Mouse (Mus musculus): ENCODE results near the gene Aym1.
A peak's percentile ranks its signal among the peaks of the same experiment; 100 is the strongest.
"Not testable (repeated sequence)": the region's sequence is repeated elsewhere in the genome, so short reads cannot be mapped to it uniquely, and the experiment has no call there.

Aym1 gene

GRCm38 (mm10) chr5:113357186-113357585 lies at the start of gene Aym1:
Gene Aym1, plus strand, starts transcription at chr5:113357294.
- no peak for DNase-seq (ENCODE audit: low spot score)

- no peak for DNase-seq (ENCODE audit: low spot score)
These were observed 47.4 kb upstream of the Aym1 start for GRCm38 (mm10) chr5:113309491-113310376.

- DNase-seq (ENCODE audit: low spot score) = peak; percentile 26
These were observed 46.6 kb upstream of the Aym1 start, which contains the start of gene Sgsm1 for GRCm38 (mm10) chr5:113310377-113311003. Gene Sgsm1, minus strand, starts transcription at chr5:113310786.

- peak; percentile 43 for DNase-seq (ENCODE audit: low spot score)
These were observed 43.1 kb upstream of the Aym1 start for GRCm38 (mm10) chr5:113313998-113314397.

- no peak for DNase-seq (ENCODE audit: low spot score)
These were observed 33.1 kb upstream of the Aym1 start for GRCm38 (mm10) chr5:113323784-113324638.

GRCm38 (mm10) chr5:113329463-113329862 lies 27.6 kb upstream of the Aym1 start:
- no peak for DNase-seq (ENCODE audit: low spot score)

GRCm38 (mm10) chr5:113330202-113330601 lies 26.9 kb upstream of the Aym1 start:
- DNase-seq (ENCODE audit: low spot score) = no peak

- DNase-seq (ENCODE audit: low spot score) = no peak
These were observed 24.9 kb upstream of the Aym1 start for GRCm38 (mm10) chr5:113332239-113332638.

- no peak for DNase-seq (ENCODE audit: low spot score)
These were observed 24.2 kb upstream of the Aym1 start for GRCm38 (mm10) chr5:113332899-113333298.

GRCm38 (mm10) chr5:113334621-113335530 lies 22.2 kb upstream of the Aym1 start:
- no peak for DNase-seq (ENCODE audit: low spot score)

GRCm38 (mm10) chr5:113335732-113336131 lies 21.4 kb upstream of the Aym1 start:
- no peak for DNase-seq (ENCODE audit: low spot score)

- DNase-seq (ENCODE audit: low spot score) = no peak
These were observed 20.8 kb upstream of the Aym1 start for GRCm38 (mm10) chr5:113336281-113336680.

- no peak for DNase-seq (ENCODE audit: low spot score)
These were observed 12.3 kb upstream of the Aym1 start for GRCm38 (mm10) chr5:113344635-113345386.

- no peak for DNase-seq (ENCODE audit: low spot score)
These were observed 11.3 kb upstream of the Aym1 start for GRCm38 (mm10) chr5:113345781-113346180.

GRCm38 (mm10) chr5:113346651-113347050 lies 10.4 kb upstream of the Aym1 start:
- not testable (repeated sequence) for DNase-seq (ENCODE audit: low spot score)

- no peak for DNase-seq (ENCODE audit: low spot score)
These were observed 9.5 kb upstream of the Aym1 start for GRCm38 (mm10) chr5:113347593-113347992.

- no peak for DNase-seq (ENCODE audit: low spot score)
These were observed 8.5 kb upstream of the Aym1 start for GRCm38 (mm10) chr5:113348597-113348996.

GRCm38 (mm10) chr5:113349226-113349625 lies 7.9 kb upstream of the Aym1 start:
- no peak for DNase-seq (ENCODE audit: low spot score)

GRCm38 (mm10) chr5:113349810-113350209 lies 7.3 kb upstream of the Aym1 start:
- DNase-seq (ENCODE audit: low spot score) = no peak

GRCm38 (mm10) chr5:113351768-113352167 lies 5.3 kb upstream of the Aym1 start:
- no peak for DNase-seq (ENCODE audit: low spot score)
